Mouse (Mus musculus): ENCODE measurements around the gene Unc93b1. TPM values are rescaled to one million over a fixed set of nuclear protein-coding genes. Genes with fewer than 3 reads are reported as not detected.
A peak's percentile ranks its signal among the peaks of the same experiment; 100 is the strongest.

Gene Unc93b1
- total RNA-seq, 2 experiments from 2014 or later: 53.9 to 60.7 TPM

DNA sequence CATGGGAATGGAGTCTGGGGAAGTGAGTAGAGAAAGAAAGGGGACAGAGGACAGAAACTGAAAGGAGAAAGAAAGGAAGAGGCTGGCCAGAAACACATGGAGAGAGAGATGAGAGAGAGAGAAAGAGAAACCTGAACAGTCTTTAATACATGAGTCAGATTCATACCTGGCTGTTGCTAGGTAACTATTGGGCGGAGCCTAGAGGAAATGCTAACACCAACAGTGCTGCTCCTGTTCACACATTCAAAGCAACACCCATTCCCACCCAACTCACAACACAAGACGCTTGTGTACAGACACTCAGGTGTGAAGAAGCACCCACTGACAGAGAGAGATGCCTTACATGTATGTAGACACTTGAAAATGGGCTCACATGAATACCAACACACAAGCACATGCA is 40.9 kb downstream of the Unc93b1 start:
- no peak for DNase-seq (ENCODE audit: low spot score in 2 of 2)

DNA sequence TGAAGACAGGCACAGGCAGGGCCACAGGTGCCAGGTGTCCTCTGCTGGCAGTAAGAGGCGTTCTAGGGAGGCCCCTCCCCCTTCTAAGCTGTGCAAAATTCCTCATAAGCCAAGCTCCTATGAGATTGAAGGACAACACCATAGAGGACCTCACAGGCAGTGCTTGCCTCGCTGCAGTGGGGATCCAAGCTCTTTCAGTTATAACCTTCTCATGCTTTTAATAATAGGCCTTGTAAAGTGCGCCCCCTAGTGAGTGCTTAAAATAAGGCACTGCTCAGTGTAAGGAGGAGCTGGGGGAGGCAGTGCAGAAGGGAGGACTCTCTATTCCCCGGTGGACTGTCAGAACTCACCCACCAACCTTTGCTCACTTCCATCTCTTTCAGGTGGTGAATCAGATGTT is 45.3 kb downstream of the Unc93b1 start:
- DNase-seq (ENCODE audit: low spot score in 2 of 2): peak in 1 of 2 experiments; percentile 68

DNA sequence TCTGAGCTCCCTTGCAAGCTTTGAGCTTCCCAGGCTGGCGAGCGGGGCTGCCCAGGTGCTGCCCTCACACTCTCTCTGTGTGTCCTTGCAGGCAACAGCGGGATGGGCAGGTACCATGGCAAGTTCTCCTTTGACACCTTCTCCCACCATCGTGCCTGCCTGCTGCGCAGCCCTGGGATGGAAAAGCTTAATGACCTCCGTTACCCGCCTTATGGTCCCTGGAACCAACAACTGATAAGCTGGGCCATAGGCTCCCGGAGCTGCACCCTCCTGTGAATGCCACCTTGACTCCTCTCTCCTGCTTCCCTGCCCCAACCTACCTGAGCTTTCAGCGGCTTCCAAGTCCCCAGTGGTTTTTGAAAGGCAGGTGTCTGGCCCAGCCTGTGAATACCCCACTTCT is 45.9 kb downstream of the Unc93b1 start:
- no peak for DNase-seq (ENCODE audit: low spot score in 2 of 2)

DNA sequence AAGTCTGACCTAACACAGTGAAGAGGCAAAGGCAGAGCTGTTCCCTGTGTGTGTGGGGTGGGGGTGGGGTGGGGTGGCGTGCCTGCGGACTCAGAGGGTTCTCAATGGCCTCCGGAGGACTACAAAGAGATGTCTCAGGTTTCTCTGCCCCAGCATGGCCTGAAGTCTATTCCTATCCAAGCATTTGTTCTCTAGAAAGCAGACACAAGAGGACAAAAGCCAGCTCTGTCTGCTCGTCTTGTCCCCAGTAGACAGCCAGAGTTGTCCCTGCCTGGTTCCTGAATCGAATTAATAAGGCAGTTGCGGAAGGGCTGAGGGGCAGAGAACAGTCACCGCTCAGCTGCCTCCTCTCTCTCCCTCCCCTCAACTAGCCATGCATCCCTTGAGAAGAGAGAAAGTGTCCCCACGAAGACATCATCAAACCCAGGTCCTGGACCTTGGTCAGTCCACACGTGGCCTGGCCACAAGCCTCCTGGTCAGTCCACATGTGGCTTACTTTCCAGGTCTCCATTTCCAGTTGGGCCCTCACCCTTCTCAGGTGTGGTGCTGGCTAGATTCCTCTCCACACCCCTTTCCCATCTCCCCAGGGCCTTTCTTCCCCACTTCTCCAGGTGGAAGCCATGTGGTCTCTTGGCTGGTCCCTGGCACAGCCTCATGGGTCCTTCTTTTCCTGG is 48.7 kb downstream of the Unc93b1 start:
- DNase-seq (ENCODE audit: low spot score in 2 of 2): no peak

DNA sequence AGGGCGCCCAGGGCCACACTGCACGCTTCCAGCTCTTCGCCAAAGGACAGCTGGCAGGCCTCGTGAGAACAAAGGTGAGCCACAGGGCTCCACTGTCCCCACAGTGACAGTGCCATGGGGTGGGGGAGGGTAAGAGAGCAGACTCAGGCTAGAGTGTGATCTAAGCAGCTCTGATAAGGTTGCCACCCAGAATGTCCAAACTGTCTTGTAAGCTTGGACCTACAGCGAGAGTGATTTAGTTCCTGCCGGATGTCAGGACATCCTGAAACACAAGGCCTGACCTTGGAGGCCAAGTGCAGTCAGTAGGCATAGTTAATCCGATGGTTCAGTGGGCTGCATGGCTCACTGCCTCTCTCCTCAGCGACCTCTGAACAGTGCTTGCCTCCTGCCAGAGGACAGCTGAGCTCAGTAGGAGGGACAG is 50.3 kb downstream of the Unc93b1 start:
- DNase-seq (ENCODE audit: low spot score in 2 of 2): peak in 1 of 2 experiments; percentile 50

DNA sequence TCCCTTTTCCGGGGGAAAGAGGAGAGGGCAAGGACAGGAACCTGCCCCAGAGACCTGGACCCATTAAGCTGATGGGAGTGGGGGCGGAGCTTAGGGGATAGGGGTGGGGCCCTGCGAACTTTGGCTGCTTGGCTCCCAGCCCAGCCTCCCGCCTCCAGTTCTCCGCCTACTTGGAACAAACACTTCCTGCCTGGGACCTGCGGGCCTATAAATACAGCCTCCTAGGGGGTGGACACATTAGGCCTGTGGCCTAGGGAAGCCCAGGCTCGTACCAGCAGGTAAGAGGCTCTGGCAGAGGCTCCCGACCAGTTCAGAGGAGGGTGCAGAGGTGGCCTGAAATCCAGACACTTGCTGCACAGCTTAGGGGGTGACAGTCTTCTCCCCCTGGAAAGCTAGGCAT is 51.3 kb downstream of the Unc93b1 start, which contains the start of gene Acy3:
Gene Acy3, plus strand, starts transcription at position 237 of the 400 bp plus-strand sequence.
- DNase-seq (ENCODE audit: low spot score in 2 of 2): peak; percentile 63 to 76

DNA sequence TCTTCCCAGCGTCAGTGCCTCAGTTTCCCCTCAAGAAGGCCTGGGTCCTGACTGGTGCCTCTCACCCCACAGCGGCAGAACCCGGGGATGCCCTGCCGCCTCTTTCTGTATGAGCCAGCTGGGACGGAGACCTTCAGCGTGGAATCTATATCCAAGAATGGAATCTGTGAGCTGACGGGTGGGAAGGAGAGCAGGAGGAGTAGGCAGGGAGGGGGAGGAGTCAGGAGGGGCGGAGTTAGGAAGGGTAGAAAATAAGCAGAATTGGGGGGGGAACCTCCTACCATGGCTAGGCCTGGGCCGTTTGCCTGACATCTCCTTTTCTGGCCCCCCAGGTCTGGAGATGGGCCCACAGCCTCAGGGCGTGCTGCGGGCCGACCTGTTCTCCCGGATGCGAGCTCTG is 53.1 kb downstream of the Unc93b1 start:
- no peak for DNase-seq (ENCODE audit: low spot score in 2 of 2)

DNA sequence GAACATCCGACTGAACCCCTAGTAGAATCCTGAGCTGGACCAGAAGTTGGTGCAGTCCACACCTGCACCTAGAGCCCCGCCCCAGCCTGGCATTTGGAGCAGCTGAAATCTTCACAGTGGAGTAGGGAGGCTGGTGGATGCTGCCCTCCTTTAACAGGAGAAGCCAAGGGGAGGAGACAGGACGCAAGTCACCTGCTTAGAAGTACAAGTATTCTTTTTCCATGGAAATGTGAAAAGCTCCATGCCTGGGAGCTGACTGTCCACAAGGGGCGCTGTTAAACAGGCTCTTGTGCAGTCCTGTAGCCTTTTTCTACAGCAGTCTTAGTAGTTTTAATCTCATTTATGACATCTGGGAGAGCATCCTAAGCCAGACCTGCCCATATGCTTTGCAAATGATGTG is 53.8 kb downstream of the Unc93b1 start:
- no peak for DNase-seq (ENCODE audit: low spot score in 2 of 2)

DNA sequence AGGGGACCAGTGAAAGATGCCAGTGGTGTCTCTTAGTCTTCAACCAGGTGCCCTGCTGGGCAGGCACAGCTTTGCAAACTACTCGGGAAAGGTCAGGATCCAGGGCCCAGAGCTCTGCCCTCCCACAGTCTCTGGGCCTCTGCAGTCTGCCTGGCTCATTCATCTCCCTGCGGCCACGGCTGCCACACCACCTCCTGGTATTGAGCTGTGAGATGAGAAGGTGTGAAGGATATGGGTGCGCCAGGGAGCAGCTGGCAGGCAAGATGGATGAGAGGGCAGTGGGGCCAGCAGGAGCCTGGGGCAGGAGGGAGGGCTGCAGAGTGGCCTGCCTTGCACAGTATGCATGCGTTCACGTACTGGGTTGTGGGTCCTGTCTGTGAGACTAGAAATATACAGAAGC is 55.8 kb downstream of the Unc93b1 start:
- DNase-seq (ENCODE audit: low spot score in 2 of 2): no peak

DNA sequence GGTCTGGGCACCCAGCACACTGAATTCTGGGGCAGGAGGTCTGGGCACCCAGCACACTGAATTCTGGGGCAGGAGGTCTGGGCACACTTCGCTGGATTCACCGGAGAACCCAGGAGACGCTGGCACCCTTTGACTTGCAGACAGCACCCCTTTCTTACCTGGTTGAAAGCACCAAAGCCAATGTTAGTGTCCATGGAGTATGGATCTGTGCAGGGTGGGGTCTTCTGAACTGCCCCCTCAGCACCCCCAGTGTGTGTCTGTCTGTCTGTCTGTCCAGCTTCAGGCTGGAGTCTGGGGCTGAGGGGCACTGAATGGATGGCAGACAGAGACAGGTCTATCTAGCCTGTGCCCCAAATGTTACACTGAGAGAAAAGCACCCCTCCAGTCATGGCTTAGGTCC is 56.6 kb downstream of the Unc93b1 start:
- DNase-seq (ENCODE audit: low spot score in 2 of 2): no peak

DNA sequence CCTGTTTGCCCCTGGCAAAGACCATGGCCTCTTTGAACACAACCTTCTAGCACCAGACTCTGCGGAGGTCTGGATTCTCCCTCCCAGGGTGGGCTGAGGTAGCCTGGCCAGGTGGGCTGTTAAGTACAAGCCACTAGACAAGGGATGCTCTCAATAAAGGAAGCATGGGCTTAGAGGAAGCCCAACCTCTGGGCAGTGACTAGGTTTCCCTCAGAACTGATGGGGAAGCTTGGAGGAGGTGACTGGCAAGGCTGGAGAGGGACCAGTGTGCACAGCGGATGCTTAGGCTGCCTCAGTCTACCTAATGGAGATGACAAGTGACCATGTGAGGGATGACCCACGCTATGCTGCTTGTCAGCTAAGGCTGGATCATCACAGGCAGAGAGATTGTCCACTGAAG is 57.0 kb downstream of the Unc93b1 start:
- DNase-seq (ENCODE audit: low spot score in 2 of 2): no peak

DNA sequence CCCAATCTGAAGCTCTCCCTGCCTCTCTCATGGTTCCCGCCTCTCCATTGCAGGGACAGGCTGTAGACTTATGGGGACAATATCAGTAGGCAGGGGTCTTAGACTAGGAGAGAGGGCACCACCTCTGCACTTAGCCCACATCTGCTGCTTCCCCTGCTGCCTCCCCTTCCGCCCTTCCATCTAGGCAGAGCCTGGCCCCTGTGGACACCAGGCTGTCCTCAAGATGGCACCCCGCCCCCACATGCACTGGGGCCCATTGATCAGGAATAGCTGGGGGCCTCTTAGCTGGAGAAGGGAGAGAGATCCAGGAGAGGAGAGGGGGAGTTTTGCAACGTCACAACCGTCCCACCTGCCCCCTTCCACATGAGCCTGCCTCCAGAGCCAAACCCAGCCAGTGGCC is 57.4 kb downstream of the Unc93b1 start, which contains the start of gene Tbx10:
Gene Tbx10, plus strand, starts transcription at position 337 of the 400 bp plus-strand sequence.
- no peak for DNase-seq (ENCODE audit: low spot score in 2 of 2)

DNA sequence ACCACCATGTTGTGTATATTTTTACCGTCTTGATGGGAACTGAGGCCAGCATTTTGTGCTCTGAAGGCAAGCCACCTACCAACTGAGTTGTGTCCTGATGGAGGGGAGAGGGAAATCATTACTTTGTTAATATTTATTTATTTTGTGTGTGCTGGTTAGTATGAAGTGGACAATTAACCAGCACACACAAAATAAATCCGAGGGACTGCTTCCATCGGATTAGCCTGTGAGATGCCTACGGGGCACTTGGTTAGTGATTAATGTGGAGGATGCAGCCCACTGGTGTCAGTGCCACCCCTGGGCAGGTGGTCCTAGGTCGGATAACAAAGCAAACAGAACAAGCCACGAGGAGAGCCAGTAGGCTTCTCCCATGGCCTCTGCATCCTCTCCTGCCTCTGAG is 59.9 kb downstream of the Unc93b1 start:
- no peak for DNase-seq (ENCODE audit: low spot score in 2 of 2)

DNA sequence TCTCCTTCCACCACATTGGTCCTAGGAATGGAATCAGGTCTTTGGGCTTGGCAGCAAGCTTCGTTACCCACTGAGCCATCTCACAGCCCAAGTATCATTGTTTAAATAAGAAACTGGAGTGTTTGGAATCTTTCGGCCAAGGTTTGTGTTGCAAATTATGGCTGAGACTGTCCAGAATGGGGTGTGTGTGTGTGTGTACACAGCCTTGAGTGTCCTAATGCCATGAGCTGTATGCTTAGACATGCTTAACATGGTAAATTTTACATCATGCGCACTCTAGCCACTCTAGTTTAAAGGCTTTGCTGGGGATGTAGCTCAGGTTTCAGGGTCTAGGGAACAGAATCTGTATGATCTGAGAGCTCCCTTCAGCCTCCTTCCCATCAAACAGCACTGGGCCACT is 60.5 kb downstream of the Unc93b1 start:
- DNase-seq (ENCODE audit: low spot score in 2 of 2): no peak

DNA sequence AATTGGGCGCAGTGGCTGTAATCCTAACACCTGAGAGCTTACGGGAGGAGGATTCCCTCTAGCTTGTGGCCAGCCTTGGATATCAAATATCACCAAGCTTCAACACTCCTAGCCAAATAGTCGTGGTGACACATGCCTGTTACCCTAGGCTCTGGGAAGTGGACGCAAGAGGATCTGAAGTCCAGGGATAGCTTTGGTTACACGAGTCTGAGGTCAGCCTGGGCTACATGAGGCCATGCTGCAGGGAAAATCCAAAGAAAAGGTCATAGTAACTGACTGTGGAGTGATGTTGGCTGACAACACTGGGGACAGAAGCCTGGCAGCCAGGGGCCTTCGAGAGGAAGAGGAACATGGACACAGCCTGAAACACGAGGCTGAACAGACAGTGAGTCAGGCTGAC is 61.1 kb downstream of the Unc93b1 start:
- DNase-seq (ENCODE audit: low spot score in 2 of 2): no peak

DNA sequence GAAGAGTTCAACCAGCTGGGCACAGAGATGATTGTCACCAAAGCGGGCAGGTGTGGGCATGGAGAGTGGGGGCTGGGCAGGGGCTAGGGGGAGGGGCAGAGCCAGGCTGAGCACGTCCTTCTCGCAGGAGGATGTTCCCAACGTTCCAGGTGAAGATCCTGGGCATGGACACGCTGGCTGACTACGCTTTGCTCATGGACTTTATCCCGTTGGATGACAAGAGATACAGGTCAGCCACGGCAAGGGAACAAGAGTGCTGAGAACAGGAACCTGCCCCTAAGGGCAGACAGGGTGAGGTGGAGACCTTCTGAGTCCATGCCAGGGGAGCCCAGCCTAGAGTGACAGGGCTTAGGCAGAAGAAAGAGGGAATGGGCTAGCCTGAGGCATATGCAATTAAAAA is 61.8 kb downstream of the Unc93b1 start:
- DNase-seq (ENCODE audit: low spot score in 2 of 2): no peak

DNA sequence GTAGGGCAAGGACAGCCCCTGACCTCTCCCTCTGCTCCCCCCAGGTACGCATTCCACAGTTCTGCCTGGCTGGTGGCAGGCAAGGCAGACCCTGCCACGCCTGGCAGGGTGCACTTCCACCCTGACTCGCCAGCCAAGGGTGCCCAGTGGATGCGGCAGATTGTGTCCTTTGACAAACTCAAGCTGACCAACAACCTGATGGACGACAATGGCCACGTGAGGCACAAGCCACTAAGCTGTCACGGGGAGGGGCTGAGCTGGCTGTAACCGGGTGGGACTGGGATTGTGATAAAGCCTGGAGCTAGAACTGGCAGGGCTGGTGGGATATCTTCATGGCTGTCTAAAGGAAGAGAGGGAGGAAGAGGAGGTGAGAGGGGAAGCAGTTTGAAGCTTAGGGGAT is 62.2 kb downstream of the Unc93b1 start:
- no peak for DNase-seq (ENCODE audit: low spot score in 2 of 2)

DNA sequence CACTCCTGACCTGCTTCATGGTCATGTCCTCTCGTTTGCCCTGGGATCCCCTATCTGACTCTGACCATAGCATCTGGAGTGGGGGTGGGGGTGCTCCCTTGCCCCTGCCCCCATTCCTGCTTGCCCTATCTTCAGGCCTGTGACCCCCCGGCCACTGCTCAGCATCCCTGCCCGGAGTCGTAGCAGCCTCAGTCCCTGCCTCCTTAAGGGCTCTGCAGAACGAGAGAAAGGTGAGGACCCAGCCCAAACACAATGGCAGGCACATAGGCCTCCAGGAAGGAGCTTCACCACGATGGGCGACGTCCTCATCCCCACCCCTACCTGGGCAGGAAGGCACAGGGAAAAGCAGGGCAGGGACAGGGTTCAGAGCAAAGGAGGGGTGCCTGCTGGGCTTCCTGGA is 63.3 kb downstream of the Unc93b1 start:
- no peak for DNase-seq (ENCODE audit: low spot score in 2 of 2)

Other genes with a start within 250 kb of the Unc93b1 start
- gene Lrp5, start 248.6 kb upstream of the Unc93b1 start, total RNA-seq (2021): 100 to 1,000 TPM; 109 to 117 TPM
- 10 to 100 TPM; 23.7 to 23.9 TPM for gene 1810055G02Rik, start 226.9 kb upstream of the Unc93b1 start, total RNA-seq (2021)
- 10 to 100 TPM; 69.7 to 70.8 TPM for gene Kmt5b, start 167.8 kb upstream of the Unc93b1 start, total RNA-seq (2021)
- 10 to 100 TPM; 63.5 to 70.5 TPM for gene Chka, start 83.4 kb upstream of the Unc93b1 start, total RNA-seq (2021)
- gene Tcirg1, start 28.1 kb upstream of the Unc93b1 start, total RNA-seq (2021): 10 to 100 TPM; 80.5 to 91.9 TPM
- 100 to 1,000 TPM; 205 to 212 TPM for gene Ndufs8, start 22.4 kb upstream of the Unc93b1 start, total RNA-seq (2021)
- 100 to 1,000 TPM; 117 to 121 TPM for gene Aldh3b1, start 5.4 kb upstream of the Unc93b1 start, total RNA-seq (2021)
- gene Aldh3b3, start 23.5 kb downstream of the Unc93b1 start, total RNA-seq (2021): under 1 TPM; 0.67 to 0.87 TPM
- 1 to 10 TPM; 7.5 to 8.4 TPM for gene Aldh3b2, start 37.1 kb downstream of the Unc93b1 start, total RNA-seq (2021)
- 10 to 100 TPM; 32.3 to 36.8 TPM for gene Acy3, start 51.4 kb downstream of the Unc93b1 start, total RNA-seq (2021)
- under 1 TPM in 1 of 2 experiments, not detected in 1; 0.34 TPM for gene Tbx10, start 57.6 kb downstream of the Unc93b1 start, total RNA-seq (2021)
- gene Nudt8, start 65.4 kb downstream of the Unc93b1 start, total RNA-seq (2021): 10 to 100 TPM; 21.7 to 21.9 TPM
- 1 to 10 TPM; 1.7 to 1.8 TPM for gene Gm49405, start 65.4 kb downstream of the Unc93b1 start, total RNA-seq (2021)
- 1 to 10 TPM; 2.4 to 2.6 TPM for gene Doc2g, start 68.1 kb downstream of the Unc93b1 start, total RNA-seq (2021)
- 100 to 1,000 TPM; 253 to 283 TPM for gene Ndufv1, start 77.6 kb downstream of the Unc93b1 start, total RNA-seq (2021)
- gene Gstp1, start 102.8 kb downstream of the Unc93b1 start, total RNA-seq (2021): 100 to 1,000 TPM; 258 to 283 TPM
- gene Gstp2, start 110.8 kb downstream of the Unc93b1 start, total RNA-seq (2021): 10 to 100 TPM; 52.6 to 68.8 TPM
- gene Gstp3, start 124.4 kb downstream of the Unc93b1 start, total RNA-seq (2021): 10 to 100 TPM in 1 of 2 experiments, 1 to 10 TPM in 1; 1.9 to 37.5 TPM
- 1 to 10 TPM in 1 of 2 experiments, not detected in 1; 1.2 TPM for gene Cabp2, start 146.4 kb downstream of the Unc93b1 start, total RNA-seq (2021)
- 10 to 100 TPM; 45.8 to 47.3 TPM for gene Cdk2ap2, start 162.0 kb downstream of the Unc93b1 start, total RNA-seq (2021)
- gene Pitpnm1, start 164.8 kb downstream of the Unc93b1 start, total RNA-seq (2021): 10 to 100 TPM; 51.6 to 65.0 TPM
- gene Aip, start 190.7 kb downstream of the Unc93b1 start, total RNA-seq (2021): 10 to 100 TPM; 86.1 to 88.5 TPM
- under 1 TPM; 0.08 to 0.14 TPM for gene Gpr152, start 204.6 kb downstream of the Unc93b1 start, total RNA-seq (2021)
- gene Cabp4, start 208.8 kb downstream of the Unc93b1 start, total RNA-seq (2021): under 1 TPM in 1 of 2 experiments, not detected in 1; 0.20 TPM
- gene Coro1b, start 213.4 kb downstream of the Unc93b1 start, total RNA-seq (2021): 100 to 1,000 TPM; 192 to 203 TPM
- gene Ptprcap, start 218.4 kb downstream of the Unc93b1 start, total RNA-seq (2021): 1 to 10 TPM; 5.1 to 5.2 TPM
- gene Rps6kb2, start 228.2 kb downstream of the Unc93b1 start, total RNA-seq (2021): 10 to 100 TPM; 46.6 to 50.0 TPM
- gene Carns1, start 240.3 kb downstream of the Unc93b1 start, total RNA-seq (2021): 1 to 10 TPM; 5.5 to 7.3 TPM

Data from adrenal gland, postnatal 4 days (tissue).